Mouse (Mus musculus): ENCODE measurements around the gene Mab21l1.

DNA sequence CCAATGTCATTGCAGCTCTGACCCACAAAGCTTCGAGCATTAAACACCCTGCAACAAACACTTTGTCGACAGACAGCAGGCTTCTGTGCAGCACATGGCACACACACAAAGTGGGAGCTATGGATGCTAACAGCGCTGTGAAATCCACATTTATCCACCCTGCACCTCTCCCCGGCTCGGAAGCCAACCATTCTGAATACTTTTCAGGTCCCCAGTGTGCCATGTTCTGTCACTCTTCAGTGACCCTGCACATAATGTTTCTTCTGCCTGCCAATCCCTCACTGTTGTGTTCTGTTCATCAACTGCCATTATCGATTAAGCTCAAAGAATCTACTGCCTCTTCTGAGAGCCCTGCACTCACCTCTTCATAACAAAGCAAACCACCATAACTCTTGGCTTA lies 48.6 kb upstream of the Mab21l1 start:
- TF ChIP-seq POLR2A (IDR thresholded peaks at IDR 0.05; ENCODE audit: borderline replicate concordance, extremely low read depth, low read depth, low read length) (no peak), CTCF (IDR thresholded peaks at IDR 0.05; ENCODE audit: insufficient read depth, low read length) (no peak)
